Mouse (Mus musculus) layer of hippocampus, adult 9-10 months (tissue): ENCODE measurements at regions not wholly inside any gene's neighbourhood (a gene's known extent, or its start where the extent isn't known, plus 50 kb on each side); places are given as distances from the start of the nearest gene placed in this dataset.

Source experiments
- DNase-seq: peaks from one replicate; pipeline ENCODE4 v3.0.0; 2022; ENCODE audit warnings: low spot score

DNA sequence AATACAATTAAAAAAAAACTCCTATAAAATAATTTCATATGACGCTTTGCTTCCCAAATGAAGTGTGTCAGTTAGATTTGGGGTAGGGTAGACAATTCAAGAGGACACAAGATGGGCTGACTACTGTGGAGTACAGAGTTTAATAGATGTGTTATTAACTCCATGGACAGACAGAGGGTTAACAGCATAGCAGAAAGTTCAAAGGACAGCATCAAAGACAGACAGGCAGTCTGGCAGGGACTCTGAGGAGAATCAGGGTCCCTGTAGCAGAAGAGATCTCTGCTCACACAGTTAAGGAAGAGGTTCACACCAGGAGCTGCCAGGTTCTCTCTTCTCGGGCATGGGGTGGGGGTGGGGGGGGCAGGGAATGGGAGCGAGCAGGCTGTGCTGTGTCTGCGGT is 51.6 kb upstream of the Hs6st1 start:
- DNase-seq: no peak

DNA sequence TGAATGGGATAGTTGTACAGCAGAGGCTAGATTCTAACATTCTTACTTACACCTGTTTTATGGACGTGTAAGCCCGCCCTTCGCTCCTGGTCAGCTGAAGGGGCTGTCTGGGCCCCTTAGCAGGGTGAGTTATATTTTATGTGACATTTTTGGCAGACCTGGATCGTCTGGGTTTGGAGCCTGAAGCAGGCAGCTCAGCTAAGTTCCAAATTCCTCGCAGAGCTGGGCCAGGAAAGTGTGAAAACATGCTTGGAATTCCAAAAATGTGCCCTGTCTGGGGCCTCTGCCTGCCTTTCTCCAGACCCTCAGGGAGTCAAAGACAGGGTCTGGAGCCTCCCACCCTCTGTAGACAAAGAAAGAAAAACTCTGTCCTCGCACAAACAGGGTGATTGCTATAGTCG is 51.1 kb upstream of the Hs6st1 start:
- no peak for DNase-seq

DNA sequence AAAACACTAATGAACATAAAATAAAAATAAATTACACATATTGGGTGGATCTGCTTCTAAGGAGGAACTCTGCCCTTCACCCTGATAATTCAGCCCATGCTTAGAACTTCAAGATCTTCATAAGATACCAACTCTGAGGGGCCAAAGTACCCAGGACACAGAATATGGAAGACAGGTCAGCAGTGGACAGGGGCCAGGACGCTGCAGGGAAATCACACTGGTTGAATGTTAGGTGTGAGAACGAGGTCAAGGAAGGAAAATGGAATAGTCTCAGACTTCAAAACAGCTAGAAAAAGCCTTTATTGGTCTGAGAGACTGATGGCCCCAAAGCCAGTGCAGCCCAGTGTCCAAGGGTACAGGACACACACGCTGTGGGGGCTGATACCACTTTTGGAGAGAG is 50.5 kb upstream of the Hs6st1 start:
- DNase-seq: no peak
